Mouse (Mus musculus) heart, postnatal 10 days (tissue): ENCODE measurements around the gene Gm37240. TPM values are rescaled to one million over a fixed set of nuclear protein-coding genes. Genes with fewer than 3 reads are reported as not detected.
A peak's percentile ranks its signal among the peaks of the same experiment; 100 is the strongest.
"Not testable (repeated sequence)": the region's sequence is repeated elsewhere in the genome, so short reads cannot be mapped to it uniquely, and the experiment has no call there.

Source experiments
- DNase-seq, 2 experiments: peaks; one replicate each; pipeline ENCODE4 v3.0.0; 2021
- intact Hi-C: fragments of 180-260 bp; cut with DNase I; formaldehyde crosslinking; loops from one replicate; pipeline ENCODE4 v1.15.1; 2025
- total RNA-seq, 2 experiments: library from RNA; stranded (reverse); gene quantifications; 2 replicates each; pipeline ENCODE4 v1.2.3; 2021

The Gm37240 gene
- total RNA-seq, 2 experiments from 2014 or later = 21.2 to 37.3 TPM

DNA sequence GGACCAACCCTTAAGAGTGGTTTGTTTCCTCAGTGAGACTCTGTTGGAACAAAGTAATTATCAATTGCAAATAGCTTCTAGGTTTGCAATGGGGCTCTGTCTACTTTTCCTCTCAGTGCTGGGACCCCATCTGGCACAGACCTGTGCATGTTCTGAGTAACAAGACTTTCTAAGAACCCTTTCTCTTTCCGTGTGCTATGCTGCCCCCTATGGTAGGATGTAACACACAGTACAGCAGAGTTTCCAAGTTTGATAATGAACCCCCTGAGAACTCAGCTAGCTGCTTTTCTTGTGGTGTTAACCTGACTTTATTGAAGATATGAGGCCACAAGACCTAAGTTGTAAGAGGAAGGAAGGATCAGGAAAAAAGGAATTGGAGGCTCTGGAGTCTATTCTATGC, 980.8 kb downstream of the Gm37240 start:
- DNase-seq = peak; percentile 29 to 57

DNA sequence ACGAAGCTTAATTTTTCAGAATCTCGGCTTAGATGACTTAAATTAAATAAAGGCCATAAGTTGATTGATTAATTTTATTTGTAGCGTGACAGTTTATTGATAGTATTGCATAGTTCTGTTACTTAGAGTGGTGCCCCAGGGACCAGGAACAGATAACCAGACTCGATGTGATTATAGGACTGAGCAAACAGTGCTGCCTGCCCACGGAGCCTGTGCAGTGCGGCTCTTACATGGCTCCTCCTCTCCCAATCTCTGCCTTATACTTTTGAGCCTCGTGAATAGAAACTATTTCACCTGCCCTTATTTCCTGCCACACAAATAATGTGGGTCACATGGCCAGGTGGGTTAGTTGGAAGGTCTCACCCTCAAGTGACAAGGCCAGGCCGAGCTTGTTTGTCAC, 989.4 kb downstream of the Gm37240 start:
- DNase-seq = no peak
- intact Hi-C loops = no loop called here

More for the DNA sequence above, 980.8 kb downstream of the Gm37240 start:
- intact Hi-C loops = loop anchor here (1.0 to 5.0 kb wide), 2 partner anchors 213 to 289 kb away; no protein-coding TSS in a partner anchor

DNA sequence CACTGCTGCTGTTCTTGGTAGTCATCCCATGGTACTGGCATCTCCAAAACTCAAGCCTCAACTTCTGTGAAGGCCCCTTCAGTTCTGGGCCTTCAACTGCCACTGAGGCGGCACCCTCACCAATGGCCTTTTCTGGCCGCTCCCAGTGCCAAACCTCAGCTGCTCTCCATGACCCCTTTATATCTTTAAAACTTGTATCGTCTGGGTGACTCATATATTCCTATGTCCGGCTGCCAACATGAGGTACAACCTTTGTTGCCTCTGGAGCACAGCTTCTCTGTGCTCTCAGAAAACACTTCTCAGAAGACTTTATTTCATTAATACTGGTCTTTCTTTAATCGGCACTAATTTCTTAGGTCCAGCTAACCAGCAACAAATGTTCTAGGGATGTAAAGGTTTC, 996.3 kb downstream of the Gm37240 start:
- intact Hi-C loops = no loop called here
- DNase-seq = peak; percentile 25 to 48

DNA sequence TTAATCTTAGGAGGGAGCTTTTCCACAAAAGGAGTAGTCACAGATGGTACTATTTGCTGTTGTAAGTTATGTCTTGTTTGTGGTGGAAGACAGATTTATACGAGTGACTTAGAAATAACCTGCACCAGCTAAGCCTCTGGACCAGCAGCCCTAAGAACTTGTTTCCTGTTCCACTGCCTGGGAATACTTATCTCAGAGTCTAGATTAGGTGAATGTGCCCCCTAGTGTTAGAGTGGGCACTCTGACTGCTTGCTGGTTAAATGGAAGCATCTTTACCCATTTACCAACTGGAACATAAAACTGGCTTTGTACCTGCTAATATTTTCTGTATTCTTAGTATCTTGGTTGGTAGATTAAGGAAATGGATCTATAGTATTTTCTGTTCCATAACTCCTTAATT, 997.7 kb downstream of the Gm37240 start:
- intact Hi-C loops = loop anchor here (5.0 kb wide), 2 partner anchors 192 to 272 kb away; no protein-coding TSS in a partner anchor
- peak in 1 of 2 experiments; percentile 23 for DNase-seq

DNA sequence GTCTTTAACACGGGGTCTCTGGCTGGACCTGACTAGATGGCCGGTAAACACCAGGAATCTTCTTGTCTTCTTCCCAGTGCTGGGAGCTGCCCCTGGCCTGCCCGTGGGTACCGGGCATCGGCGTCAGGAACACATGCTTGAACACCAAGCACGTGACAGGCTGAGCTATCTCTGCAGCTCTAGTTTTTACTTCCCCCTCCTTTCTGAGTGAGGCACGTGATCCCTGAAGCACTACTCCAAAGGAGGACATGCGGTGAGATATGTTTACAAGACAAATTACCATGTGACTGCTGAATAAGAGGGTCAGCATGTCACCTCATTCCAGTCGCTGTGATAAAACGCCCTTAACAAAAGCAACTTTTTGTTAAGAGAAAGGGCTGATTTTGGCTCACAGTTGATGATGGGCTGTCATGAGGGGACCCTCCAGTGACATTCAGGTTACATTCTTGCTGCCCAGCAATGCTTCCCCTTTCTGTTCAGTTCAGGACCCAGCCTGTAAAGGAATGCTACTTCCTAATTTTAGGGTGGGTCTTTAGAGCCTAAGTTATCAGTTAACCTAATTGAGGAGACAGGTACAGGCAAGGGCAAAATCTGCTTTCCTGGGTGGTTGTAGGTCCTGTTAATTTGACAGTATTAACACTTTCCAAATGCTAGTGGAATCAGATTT, 1003.4 kb downstream of the Gm37240 start:
- DNase-seq = peak; percentile 46 to 54
- intact Hi-C loops = no loop called here

DNA sequence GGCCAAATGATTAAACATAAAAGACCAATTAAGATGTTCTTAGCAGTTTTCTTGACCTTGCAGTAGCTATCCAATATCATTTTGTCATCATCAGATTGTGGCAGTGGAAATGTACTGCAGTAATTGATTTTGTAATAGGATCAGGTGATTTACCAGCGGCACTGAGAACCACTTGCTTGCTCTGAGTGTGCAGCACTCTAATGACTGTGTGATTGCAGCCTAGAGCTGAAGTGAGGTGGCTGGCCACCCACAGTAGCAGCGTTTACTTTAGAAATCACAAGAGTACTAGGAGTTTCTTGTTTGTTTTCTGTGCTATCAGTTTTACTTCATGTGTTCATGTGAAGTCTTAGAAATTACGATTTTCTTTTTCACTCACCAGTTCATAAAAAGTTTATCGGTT, 1011.1 kb downstream of the Gm37240 start:
- DNase-seq = no peak
- intact Hi-C loops = no loop called here

DNA sequence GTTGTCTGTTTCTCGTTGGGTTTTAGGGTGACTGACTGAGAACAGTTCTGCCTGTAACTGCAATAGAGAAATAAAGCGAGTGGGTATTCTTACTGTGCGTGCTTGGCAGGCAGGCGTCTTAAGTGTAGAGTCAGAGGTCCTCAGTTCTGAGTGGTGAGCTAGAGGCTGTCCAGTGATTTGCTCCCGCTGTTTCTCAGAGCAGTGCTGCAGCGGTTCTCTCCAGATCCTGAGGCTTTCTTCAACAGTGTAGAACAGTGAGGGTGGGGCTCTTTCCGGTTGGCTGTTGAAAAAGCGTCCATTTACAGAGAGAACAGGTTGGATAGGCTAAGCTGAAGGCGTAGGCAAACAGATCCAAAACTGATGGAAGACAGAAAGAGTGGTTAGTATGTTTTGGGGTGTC, 1012.0 kb downstream of the Gm37240 start:
- DNase-seq = no peak
- intact Hi-C loops = no loop called here

DNA sequence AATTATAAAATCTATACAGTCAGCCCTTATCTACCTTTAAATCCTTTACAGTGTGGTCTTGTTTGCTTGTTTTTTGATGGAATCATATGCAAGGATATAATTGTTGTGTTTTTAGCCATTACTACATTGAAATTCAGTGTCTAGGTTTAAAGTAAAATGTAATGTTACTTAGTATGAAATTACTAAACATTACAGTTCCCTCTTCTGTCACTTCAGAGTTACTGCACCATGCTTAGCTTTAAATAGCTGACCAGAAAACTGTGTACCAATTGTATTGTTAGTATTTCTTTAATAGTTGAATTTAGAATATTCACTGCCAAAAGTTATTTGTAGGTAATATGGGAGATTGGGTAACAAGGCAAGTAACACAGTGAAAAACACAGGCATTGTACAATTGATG, 1017.2 kb downstream of the Gm37240 start:
- intact Hi-C loops = no loop called here
- DNase-seq = no peak

DNA sequence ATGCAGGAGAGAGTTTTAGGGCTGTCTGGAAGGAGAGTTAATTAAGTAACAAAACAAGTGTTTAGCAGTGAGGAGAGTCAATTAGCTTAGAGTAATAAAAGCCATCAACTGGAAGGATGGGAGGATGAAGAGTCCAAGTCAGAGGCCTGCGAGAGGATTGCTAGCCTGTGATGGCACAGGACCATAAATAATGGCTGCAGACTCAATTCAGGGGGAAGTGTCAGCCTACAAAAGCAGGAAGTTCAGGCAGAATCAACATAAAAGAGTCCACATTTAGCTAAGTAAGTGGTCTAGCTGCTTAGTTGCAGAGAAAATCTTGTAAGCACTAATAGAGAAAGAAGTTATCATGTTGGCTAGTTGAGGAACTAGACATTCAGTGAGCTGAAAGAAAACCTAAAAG, 1019.3 kb downstream of the Gm37240 start:
- DNase-seq = no peak
- intact Hi-C loops = no loop called here

DNA sequence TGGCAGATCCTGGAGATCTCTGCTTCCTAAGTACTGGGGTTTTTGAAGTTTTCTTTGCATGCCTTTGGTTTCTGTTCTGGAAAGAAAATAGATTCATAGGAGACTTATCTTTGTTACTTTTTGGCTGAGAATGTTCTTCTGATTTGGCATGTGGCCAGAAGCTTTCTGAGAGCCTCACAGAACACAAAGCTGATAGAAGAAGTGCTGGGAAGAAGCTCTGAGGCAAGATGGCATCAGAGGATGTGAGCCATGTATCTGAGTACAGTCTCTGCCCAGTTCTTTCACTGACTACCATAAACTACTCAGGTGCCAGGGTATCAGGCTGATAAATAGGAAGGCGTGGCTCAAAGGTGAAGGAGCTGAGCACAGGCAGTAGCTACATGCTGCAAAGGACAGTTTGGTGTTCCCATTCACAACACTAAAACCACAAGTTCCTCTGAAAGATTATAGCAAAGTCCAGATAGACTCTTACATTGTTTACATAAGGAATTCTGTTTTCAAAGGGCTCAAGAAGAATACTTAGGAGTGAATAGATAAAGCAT, 1019.8 kb downstream of the Gm37240 start:
- DNase-seq = no peak

DNA sequence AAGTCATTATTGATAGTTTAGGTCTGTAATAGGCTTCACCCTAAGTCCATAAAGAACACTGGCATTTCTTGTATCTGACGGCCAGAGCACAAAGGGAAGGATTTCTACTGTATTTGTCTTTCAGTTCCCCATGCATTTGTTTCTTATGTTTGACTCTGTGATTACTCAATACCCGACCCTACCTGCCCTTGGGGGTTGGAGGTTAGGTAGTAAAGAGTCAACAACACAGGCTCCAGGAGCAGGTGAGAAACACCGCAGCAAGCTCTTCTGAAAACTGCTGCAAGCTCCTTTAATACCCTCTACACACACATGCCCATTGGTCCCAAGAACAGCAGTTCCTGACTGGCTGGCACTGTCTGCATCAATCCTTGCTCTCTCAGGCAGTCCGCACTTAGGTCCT, 1020.5 kb downstream of the Gm37240 start:
- no peak for DNase-seq
- intact Hi-C loops = no loop called here

More for the DNA sequence above, 1019.8 kb downstream of the Gm37240 start:
- intact Hi-C loops = no loop called here

DNA sequence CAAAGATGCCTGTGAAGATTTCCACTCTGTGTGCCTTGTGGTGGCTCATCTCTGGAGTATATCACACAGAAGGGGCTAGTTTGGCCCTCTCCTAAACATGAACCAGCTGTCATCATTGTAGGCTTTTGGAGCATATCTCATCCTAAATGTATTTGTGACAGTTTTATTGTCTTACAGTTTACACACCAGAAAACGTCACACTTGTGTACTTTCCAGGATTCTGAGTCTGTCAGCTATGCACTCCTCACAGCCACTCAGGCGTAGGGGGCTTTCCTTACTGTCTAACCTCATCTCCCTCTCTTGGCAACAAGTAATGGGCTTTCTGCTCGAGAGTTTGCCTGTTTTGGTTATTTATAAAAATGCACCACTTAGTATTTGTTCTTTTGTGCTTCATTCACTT, 1021.6 kb downstream of the Gm37240 start:
- intact Hi-C loops = no loop called here
- no peak for DNase-seq

DNA sequence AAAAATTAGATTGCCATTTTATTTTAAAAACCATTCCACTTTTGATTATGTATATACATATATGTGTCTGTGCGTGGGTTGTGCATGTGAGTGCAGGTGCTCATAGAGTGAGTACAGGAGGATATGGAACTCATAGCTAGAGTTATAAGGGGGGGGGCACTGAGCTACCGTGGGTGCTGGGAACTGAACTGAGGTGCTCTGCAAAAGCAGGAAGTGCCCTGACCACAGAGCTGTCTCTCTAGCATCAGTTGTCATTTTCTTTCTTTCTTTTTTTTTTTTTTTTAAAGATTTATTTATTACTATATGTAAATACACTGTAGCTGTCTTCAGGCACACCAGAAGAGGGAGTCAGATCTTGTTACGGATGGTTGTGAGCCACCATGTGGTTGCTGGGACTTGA, 1025.5 kb downstream of the Gm37240 start:
- intact Hi-C loops, DNase-seq: not testable (repeated sequence)

DNA sequence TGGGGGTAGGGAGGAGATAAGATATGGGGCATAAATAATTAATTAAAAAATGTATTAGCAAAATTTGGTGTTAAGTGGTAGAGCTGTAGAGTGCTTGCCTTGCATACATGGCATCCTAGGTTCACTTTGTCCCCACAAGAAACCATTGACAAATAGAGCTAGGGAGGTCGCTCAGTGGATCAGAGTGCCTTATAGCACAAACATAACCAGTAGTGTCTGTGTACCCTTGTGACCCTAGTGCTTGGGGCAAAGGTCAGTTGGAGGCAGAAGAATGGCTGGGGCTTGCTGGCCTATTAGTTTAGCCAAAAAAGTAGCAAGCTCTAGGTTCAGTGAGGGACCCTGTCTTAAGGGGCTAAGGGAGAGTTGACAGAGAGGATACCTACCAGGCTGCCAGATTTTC, 1026.6 kb downstream of the Gm37240 start:
- intact Hi-C loops = no loop called here
- no peak for DNase-seq

DNA sequence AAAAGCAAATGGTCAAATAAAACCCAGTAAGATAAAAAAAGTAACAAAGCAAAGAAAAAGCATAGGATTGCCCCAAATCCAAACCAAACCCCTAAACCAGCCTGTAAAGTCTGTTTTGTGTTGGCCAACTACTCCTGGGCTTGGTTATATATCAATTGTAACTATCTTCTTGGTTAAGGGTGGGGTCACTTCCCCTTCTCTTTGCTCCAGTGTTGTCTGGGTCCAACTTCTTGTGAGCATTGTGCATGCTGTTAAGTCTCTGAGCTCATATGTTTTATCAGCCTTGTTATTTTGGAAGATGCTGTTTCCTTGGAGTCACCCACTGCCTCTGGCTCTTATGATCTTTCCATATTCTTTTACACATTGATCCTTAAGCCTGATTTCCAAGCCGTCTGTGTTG, 1032.9 kb downstream of the Gm37240 start:
- no peak for DNase-seq
- intact Hi-C loops = no loop called here

DNA sequence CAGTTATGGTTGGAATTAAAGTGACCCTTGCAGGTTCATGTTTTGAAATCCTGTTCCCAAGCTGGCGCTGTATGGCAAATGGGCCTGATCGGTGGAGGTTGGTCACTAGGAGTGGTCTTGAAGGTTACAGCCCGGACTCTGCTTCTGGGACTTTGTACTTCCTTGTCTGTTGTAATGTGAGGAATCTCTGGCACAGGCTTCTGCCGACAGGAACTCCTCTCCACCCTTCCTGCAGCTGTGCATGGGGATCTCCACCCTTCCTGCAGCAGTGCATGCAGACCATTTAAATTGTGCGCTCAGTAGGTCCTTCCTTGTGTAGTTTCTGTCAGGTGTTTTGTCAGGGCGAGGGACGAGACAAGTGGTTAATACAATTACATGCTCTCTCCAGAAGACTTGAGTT, 1034.4 kb downstream of the Gm37240 start:
- DNase-seq = peak; percentile 66 to 69
- intact Hi-C loops = no loop called here

DNA sequence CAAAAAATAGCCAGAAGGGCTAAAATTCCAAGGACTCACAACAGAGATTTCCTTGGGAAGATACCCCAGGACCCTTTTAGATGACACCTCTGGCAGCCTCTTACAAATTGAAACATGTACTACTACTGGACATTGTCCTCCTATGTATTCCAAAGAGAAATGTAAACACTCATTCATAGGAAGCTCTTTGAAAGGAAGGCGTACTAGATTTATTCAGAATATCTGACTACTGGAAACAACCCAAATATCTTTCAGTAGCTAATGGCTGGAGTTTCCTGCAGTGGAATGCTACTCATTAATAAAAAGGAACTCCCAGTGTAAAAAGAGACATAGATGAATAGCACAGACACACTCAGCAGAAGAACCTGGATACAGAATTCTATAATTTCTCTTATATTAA, 1035.5 kb downstream of the Gm37240 start:
- intact Hi-C loops = no loop called here
- no peak for DNase-seq

DNA sequence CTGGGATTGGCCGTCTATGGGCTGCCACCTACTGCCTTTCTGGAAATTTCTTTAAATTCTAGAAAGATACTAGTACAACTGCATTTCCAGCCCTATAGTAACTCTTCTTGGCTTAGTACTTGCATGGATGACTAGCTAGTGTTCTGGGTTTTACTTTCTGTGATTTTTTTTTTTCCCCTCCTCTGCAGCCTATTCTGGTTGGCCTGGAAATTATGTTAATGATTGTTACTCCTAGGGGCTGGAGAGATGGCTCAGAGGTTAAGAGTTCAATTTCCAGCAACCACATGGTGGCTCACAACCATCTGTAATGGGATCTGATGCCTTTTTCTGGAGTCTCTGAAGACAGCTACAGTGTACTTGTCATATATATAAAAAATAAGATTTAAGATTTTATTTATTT, 1036.9 kb downstream of the Gm37240 start:
- no peak for DNase-seq
- intact Hi-C loops = no loop called here

DNA sequence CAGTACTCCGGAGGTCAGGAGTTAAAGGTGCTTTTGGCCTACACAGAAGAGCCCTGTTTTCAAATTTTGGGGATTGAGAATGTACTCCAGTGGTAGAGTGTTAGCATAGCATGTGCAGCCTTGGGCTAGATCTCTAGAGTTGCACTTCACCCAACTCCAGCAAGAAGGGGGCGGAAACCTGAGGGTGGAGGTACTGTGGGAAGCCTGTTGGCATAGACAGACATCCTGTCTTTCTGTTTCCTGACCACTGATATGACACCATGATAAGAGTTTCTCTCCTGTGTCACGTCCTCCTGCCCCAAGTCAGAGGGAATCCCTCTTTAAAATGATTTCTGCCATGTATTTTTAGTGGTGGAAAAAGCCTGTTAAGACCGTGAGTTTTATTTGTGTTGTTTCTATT, 1038.5 kb downstream of the Gm37240 start:
- intact Hi-C loops = no loop called here
- no peak for DNase-seq

DNA sequence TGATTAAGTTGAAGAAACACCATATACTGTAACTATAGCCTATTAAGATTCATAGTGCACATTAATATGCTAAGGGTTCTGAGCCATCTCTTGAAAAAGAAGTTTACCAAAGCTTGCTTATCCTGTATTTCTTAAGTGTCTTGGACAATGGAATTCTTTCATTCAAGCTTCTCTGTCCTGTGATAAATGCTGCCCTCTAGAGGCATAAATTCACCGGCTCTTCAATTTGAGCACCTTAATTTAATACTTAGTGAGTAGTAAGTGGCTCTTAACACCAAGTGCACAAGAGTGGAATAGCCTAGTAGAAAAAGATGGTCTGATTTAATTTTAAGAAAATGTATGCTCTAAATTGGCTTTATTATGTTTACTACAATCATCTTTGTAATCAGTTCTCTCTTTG, 1043.7 kb downstream of the Gm37240 start:
- DNase-seq = peak; percentile 75 to 83
- intact Hi-C loops = loop anchor here (1.0 to 2.0 kb wide), 2 partner anchors 151 to 227 kb away; no protein-coding TSS in a partner anchor

DNA sequence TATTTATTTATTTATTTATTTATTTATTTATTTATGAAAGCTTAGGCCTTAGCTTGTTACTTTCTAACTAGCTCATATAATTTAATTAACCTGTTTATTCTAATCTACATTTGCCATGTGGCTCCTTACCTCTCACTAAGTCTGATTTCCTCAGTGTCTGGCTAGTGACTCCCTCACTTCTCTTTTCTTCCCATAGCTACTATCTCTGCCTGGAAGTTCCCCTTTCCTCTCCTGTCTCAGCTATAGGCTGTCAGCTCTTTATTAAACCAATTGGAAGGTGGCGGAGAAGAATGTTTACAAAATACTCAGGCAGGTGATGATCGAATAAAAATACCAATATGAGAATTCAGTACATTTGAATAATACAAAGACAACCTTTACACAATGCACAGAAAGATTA, 1044.5 kb downstream of the Gm37240 start:
- DNase-seq = no peak
- intact Hi-C loops = loop anchor here (1.0 to 2.0 kb wide), 2 partner anchors 150 to 226 kb away; no protein-coding TSS in a partner anchor

DNA sequence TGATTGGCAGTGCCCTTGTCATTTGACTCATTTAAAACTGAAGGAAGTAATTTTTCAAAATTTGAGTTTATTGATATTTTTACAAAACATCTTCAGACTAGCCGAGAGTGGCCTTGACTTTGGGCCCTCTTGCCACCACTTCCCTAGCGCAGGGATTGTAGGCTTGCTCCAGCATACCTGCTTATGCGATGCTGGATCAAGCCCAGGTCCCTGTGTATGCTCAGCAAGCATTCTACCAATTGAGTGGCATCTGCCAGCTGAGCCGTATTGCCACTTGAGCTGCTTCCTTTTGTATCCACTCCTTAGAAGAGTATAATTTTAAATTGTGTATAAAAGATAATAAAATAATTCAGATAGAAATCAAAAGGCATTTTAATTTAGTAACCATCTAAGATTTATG, 1046.0 kb downstream of the Gm37240 start:
- no peak for DNase-seq
- intact Hi-C loops = no loop called here

DNA sequence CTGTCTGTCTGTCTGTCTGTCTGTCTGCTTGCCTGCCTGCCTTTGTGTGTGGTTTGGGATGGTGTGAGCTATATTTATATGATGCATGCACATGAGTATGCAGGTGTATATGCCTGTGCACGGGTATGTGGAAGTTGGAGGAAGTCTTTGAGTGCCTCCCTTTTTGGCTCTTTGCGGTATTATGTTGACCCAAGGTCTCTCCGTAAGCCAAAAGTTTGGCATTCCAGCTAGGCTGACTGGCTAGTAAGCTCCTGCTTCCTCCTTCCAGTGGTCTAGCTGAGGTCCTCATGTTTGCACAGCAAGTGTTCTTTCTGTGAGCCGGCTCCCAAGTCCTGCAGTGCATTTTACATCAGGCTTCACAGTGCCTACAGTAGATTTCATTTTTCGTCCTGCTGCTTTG, 1047.8 kb downstream of the Gm37240 start:
- no peak for DNase-seq

More for the DNA sequence above, 1047.8 kb downstream of the Gm37240 start:
- intact Hi-C loops = no loop called here
